Mouse (Mus musculus): ENCODE results near the gene Cplx3. TPM values are rescaled to one million over a fixed set of nuclear protein-coding genes. Genes with fewer than 3 reads are reported as not detected.

Gene Cplx3
- 0.09 TPM in 1 of 2 replicates, not detected in the other for polyA plus RNA-seq (2015; fragmentation: Nextera tagmentation; extraction: Ambion mirVana)

- WGBS = 7% methylated on average over 23 of the region's 24 CpGs
- Histone ChIP-seq H3K27ac (ENCODE audit: low read length) (no peak within 1 kb of the TSS), H3K36me3 (ENCODE audit: control insufficient read depth, insufficient read depth) (no peaks in the 10 kb centered on the region), H3K4me1 (replicated peaks; ENCODE audit: control insufficient read depth, insufficient read depth, low read length) (peaks cover 23% of the 10 kb centered on the region), H3K9ac (replicated peaks; ENCODE audit: low read depth, low read length) (peak within 1 kb of the TSS; percentile 22; the same call in 1 of the 2 replicates), H3K27me3 (replicated peaks; ENCODE audit: control insufficient read depth, insufficient read depth, low read length) (peaks cover 10% of the 10 kb centered on the region; the same call in 1 of the 2 replicates), H3K4me3 (replicated peaks; ENCODE audit: low read length) (peak within 1 kb of the TSS; percentile 13), H3K9me3 (ENCODE audit: control insufficient read depth, low read length) (no peaks in the 10 kb centered on the region), H3K4me2 (ENCODE audit: low read length) (peak within 1 kb of the TSS; percentile 28)
- peak; percentile 36; the same call in 1 of the 2 replicates for ATAC-seq
These were observed at the start of gene Cplx3 for GRCm38 (mm10) chr9:57606139-57606851. Gene Cplx3 (minus strand): TSS chr9:57606281.

GRCm38 (mm10) chr9:57655749-57656148 lies 49.7 kb upstream of the Cplx3 start:
- 0 out of 2 replicates have a peak overlapping the region, but pooled peaks have one; percentile 14 for H3K4me3 ChIP-seq (replicated peaks; ENCODE audit: low read length)
- H3K36me3 ChIP-seq (ENCODE audit: control insufficient read depth, insufficient read depth) = no peaks in the 10 kb centered on the region
- no peaks in the 10 kb centered on the region for H3K27me3 ChIP-seq (replicated peaks; ENCODE audit: control insufficient read depth, insufficient read depth, low read length)
- WGBS = 1% methylated on average over 11 of the region's 11 CpGs
- ATAC-seq = peak; percentile 88
- H3K9ac ChIP-seq (replicated peaks; ENCODE audit: low read depth, low read length) = peak overlapping the region; percentile 45
- H3K27ac ChIP-seq (ENCODE audit: low read length) = no peak overlapping the region
- H3K4me1 ChIP-seq (replicated peaks; ENCODE audit: control insufficient read depth, insufficient read depth, low read length) = peaks cover 6% of the 10 kb centered on the region
- peak overlapping the region; percentile 53 for H3K4me2 ChIP-seq (ENCODE audit: low read length)
- H3K9me3 ChIP-seq (ENCODE audit: control insufficient read depth, low read length) = no peaks in the 10 kb centered on the region

- WGBS = 88% methylated on average over 1 of the region's 1 CpGs
- Histone ChIP-seq H3K4me1 (replicated peaks; ENCODE audit: control insufficient read depth, insufficient read depth, low read length) (peaks cover 9% of the 10 kb centered on the region), H3K9ac (replicated peaks; ENCODE audit: low read depth, low read length) (no peak overlapping the region), H3K27me3 (replicated peaks; ENCODE audit: control insufficient read depth, insufficient read depth, low read length) (no peaks in the 10 kb centered on the region), H3K4me3 (replicated peaks; ENCODE audit: low read length) (no peak overlapping the region), H3K36me3 (ENCODE audit: control insufficient read depth, insufficient read depth) (no peaks in the 10 kb centered on the region), H3K9me3 (ENCODE audit: control insufficient read depth, low read length) (no peaks in the 10 kb centered on the region), H3K4me2 (ENCODE audit: low read length) (no peak overlapping the region), H3K27ac (ENCODE audit: low read length) (no peak overlapping the region)
- ATAC-seq = no peak
These were observed 48.9 kb upstream of the Cplx3 start for GRCm38 (mm10) chr9:57654966-57655365.

- H3K4me3 ChIP-seq (replicated peaks; ENCODE audit: low read length) = no peak within 1 kb of the TSS
- 49% methylated on average over 5 of the region's 5 CpGs for WGBS
- H3K4me2 ChIP-seq (ENCODE audit: low read length) = no peak within 1 kb of the TSS
- H3K4me1 ChIP-seq (replicated peaks; ENCODE audit: control insufficient read depth, insufficient read depth, low read length) = peaks cover 9% of the 10 kb centered on the region
- no peak for ATAC-seq
- no peaks in the 10 kb centered on the region for H3K9me3 ChIP-seq (ENCODE audit: control insufficient read depth, low read length)
- H3K9ac ChIP-seq (replicated peaks; ENCODE audit: low read depth, low read length) = no peak within 1 kb of the TSS
- no peaks in the 10 kb centered on the region for H3K36me3 ChIP-seq (ENCODE audit: control insufficient read depth, insufficient read depth)
- H3K27ac ChIP-seq (ENCODE audit: low read length) = no peak within 1 kb of the TSS
- no peaks in the 10 kb centered on the region for H3K27me3 ChIP-seq (replicated peaks; ENCODE audit: control insufficient read depth, insufficient read depth, low read length)
These were observed 47.2 kb upstream of the Cplx3 start, which contains the start of gene Csk for GRCm38 (mm10) chr9:57653283-57653682. Gene Csk (minus strand): TSS chr9:57653631.

GRCm38 (mm10) chr9:57652855-57653254 lies 46.8 kb upstream of the Cplx3 start:
- no peak for ATAC-seq
- Histone ChIP-seq H3K27me3 (replicated peaks; ENCODE audit: control insufficient read depth, insufficient read depth, low read length) (no peaks in the 10 kb centered on the region), H3K4me3 (replicated peaks; ENCODE audit: low read length) (no peak overlapping the region), H3K4me2 (ENCODE audit: low read length) (no peak overlapping the region), H3K4me1 (replicated peaks; ENCODE audit: control insufficient read depth, insufficient read depth, low read length) (peaks cover 9% of the 10 kb centered on the region), H3K36me3 (ENCODE audit: control insufficient read depth, insufficient read depth) (no peaks in the 10 kb centered on the region), H3K27ac (ENCODE audit: low read length) (no peak overlapping the region), H3K9ac (replicated peaks; ENCODE audit: low read depth, low read length) (no peak overlapping the region), H3K9me3 (ENCODE audit: control insufficient read depth, low read length) (no peaks in the 10 kb centered on the region)
- WGBS = 17% methylated on average over 3 of the region's 3 CpGs

- Histone ChIP-seq H3K9ac (replicated peaks; ENCODE audit: low read depth, low read length) (no peak overlapping the region), H3K27me3 (replicated peaks; ENCODE audit: control insufficient read depth, insufficient read depth, low read length) (no peaks in the 10 kb centered on the region), H3K27ac (ENCODE audit: low read length) (no peak overlapping the region), H3K4me1 (replicated peaks; ENCODE audit: control insufficient read depth, insufficient read depth, low read length) (peaks cover 9% of the 10 kb centered on the region), H3K36me3 (ENCODE audit: control insufficient read depth, insufficient read depth) (no peaks in the 10 kb centered on the region), H3K9me3 (ENCODE audit: control insufficient read depth, low read length) (no peaks in the 10 kb centered on the region), H3K4me2 (ENCODE audit: low read length) (no peak overlapping the region), H3K4me3 (replicated peaks; ENCODE audit: low read length) (no peak overlapping the region)
- ATAC-seq = no peak
- WGBS = 61% methylated on average over 9 of the region's 9 CpGs
These were observed 46.3 kb upstream of the Cplx3 start for GRCm38 (mm10) chr9:57652351-57652750.

- H3K9me3 ChIP-seq (ENCODE audit: control insufficient read depth, low read length) = no peaks in the 10 kb centered on the region
- H3K27me3 ChIP-seq (replicated peaks; ENCODE audit: control insufficient read depth, insufficient read depth, low read length) = no peaks in the 10 kb centered on the region
- H3K4me2 ChIP-seq (ENCODE audit: low read length) = no peak overlapping the region
- H3K4me3 ChIP-seq (replicated peaks; ENCODE audit: low read length) = no peak overlapping the region
- peaks cover 6% of the 10 kb centered on the region for H3K4me1 ChIP-seq (replicated peaks; ENCODE audit: control insufficient read depth, insufficient read depth, low read length)
- H3K27ac ChIP-seq (ENCODE audit: low read length) = no peak overlapping the region
- no peak overlapping the region for H3K9ac ChIP-seq (replicated peaks; ENCODE audit: low read depth, low read length)
- WGBS = 40% methylated on average over 6 of the region's 6 CpGs
- no peak for ATAC-seq
- H3K36me3 ChIP-seq (ENCODE audit: control insufficient read depth, insufficient read depth) = no peaks in the 10 kb centered on the region
These were observed 44.8 kb upstream of the Cplx3 start for GRCm38 (mm10) chr9:57650786-57651311.

GRCm38 (mm10) chr9:57650130-57650785 lies 44.2 kb upstream of the Cplx3 start:
- WGBS = 88% methylated on average over 6 of the region's 6 CpGs
- Histone ChIP-seq H3K27ac (ENCODE audit: low read length) (no peak overlapping the region), H3K4me2 (ENCODE audit: low read length) (no peak overlapping the region), H3K4me1 (replicated peaks; ENCODE audit: control insufficient read depth, insufficient read depth, low read length) (peaks cover 7% of the 10 kb centered on the region), H3K27me3 (replicated peaks; ENCODE audit: control insufficient read depth, insufficient read depth, low read length) (no peaks in the 10 kb centered on the region), H3K4me3 (replicated peaks; ENCODE audit: low read length) (no peak overlapping the region), H3K9me3 (ENCODE audit: control insufficient read depth, low read length) (no peaks in the 10 kb centered on the region), H3K36me3 (ENCODE audit: control insufficient read depth, insufficient read depth) (no peaks in the 10 kb centered on the region), H3K9ac (replicated peaks; ENCODE audit: low read depth, low read length) (no peak overlapping the region)
- no peak for ATAC-seq

GRCm38 (mm10) chr9:57647286-57648108 lies 41.4 kb upstream of the Cplx3 start:
- ATAC-seq = no peak
- H3K4me1 ChIP-seq (replicated peaks; ENCODE audit: control insufficient read depth, insufficient read depth, low read length) = peaks cover 27% of the 10 kb centered on the region
- no peak overlapping the region for H3K4me3 ChIP-seq (replicated peaks; ENCODE audit: low read length)
- H3K9ac ChIP-seq (replicated peaks; ENCODE audit: low read depth, low read length) = no peak overlapping the region
- H3K36me3 ChIP-seq (ENCODE audit: control insufficient read depth, insufficient read depth) = no peaks in the 10 kb centered on the region
- no peak overlapping the region for H3K27ac ChIP-seq (ENCODE audit: low read length)
- no peaks in the 10 kb centered on the region for H3K9me3 ChIP-seq (ENCODE audit: control insufficient read depth, low read length)
- H3K4me2 ChIP-seq (ENCODE audit: low read length) = no peak overlapping the region
- WGBS = 64% methylated on average over 4 of the region's 4 CpGs
- H3K27me3 ChIP-seq (replicated peaks; ENCODE audit: control insufficient read depth, insufficient read depth, low read length) = no peaks in the 10 kb centered on the region
